Mouse (Mus musculus) brain, embryonic 14.5 days (tissue): ENCODE results near the gene Selenoo.

ENCODE experiments used
- CTCF ChIP-seq: fragments of 200-500 bp; IDR thresholded peaks from 2 replicates; pipeline ENCODE4 v1.5.1; 2012; ENCODE audit warnings: inconsistent platforms, mild to moderate bottlenecking, moderate library complexity, borderline replicate concordance; ENCODE audit not compliant: insufficient read depth, insufficient read length; ENCODE audit errors: extremely low read depth
- POLR2A ChIP-seq: fragments of 200-500 bp; IDR thresholded peaks from 2 replicates; pipeline ENCODE4 v1.6.1; 2012; ENCODE audit warnings: mild to moderate bottlenecking, inconsistent platforms, borderline replicate concordance; ENCODE audit not compliant: poor library complexity, insufficient read depth, insufficient read length, severe bottlenecking; ENCODE audit errors: extremely low read depth

DNA sequence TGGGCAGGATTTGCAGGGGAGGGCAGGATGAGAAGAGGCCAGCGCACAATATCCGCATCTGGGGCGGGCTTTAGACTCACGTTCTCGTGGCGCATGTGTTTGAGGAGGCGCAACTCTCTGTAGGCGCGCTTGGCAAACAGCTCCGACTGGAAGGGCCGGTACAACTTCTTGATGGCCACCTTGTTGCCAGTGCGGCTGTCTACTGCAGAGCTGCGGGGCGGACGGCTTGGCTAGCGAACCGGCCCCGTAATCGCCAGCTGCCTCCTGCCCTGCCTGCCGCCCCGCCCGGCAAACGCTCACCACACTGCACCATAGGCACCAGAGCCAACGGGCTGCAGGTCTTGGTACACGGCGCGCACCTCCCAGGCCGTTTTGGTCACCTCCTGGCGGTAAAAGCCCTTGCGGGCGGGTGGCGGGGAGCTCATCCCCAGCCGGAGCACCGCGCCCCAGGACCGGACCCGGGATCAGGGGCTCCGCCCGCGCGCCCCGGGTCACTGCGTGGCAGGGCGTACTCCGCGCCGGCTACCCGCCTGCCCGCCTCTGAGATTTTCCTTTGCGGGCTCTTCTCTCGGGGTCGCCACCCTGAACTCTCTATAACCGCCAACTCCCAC is 51.3 kb downstream of the Selenoo start:
- TF ChIP-seq CTCF, result no peak
- TF ChIP-seq POLR2A, result no peak
